Mouse (Mus musculus) C2C12 (cell line): Measurements from ENCODE around the gene Nufip1.

Experiments used
- CEBPB ChIP-seq: IDR thresholded peaks from one replicate; pipeline ENCODE4 v1.6.1; 2011; ENCODE audit warnings: low read depth, mild to moderate bottlenecking, control low read depth, moderate library complexity
- CTCF ChIP-seq: IDR thresholded peaks from one replicate; pipeline ENCODE4 v1.5.1; 2011; ENCODE audit not compliant: control insufficient read depth, insufficient read depth, insufficient read length
- FOSL1 ChIP-seq: IDR thresholded peaks from one replicate; pipeline ENCODE4 v1.8.0; 2011; ENCODE audit warnings: mild to moderate bottlenecking, low read length; ENCODE audit not compliant: poor library complexity, insufficient read depth, severe bottlenecking
- MYOD1 ChIP-seq: IDR thresholded peaks from one replicate; pipeline ENCODE4 v1.6.1; 2011; ENCODE audit warnings: low read depth; ENCODE audit not compliant: control insufficient read depth, insufficient read length
- MYOG ChIP-seq: IDR thresholded peaks from one replicate; pipeline ENCODE4 v1.6.1; 2011; ENCODE audit not compliant: control insufficient read depth, insufficient read length; ENCODE audit errors: extremely low read depth
- USF1 ChIP-seq: IDR thresholded peaks from one replicate; pipeline ENCODE4 v1.6.1; 2011; ENCODE audit warnings: low read depth, mild to moderate bottlenecking, control low read depth, moderate library complexity

DNA sequence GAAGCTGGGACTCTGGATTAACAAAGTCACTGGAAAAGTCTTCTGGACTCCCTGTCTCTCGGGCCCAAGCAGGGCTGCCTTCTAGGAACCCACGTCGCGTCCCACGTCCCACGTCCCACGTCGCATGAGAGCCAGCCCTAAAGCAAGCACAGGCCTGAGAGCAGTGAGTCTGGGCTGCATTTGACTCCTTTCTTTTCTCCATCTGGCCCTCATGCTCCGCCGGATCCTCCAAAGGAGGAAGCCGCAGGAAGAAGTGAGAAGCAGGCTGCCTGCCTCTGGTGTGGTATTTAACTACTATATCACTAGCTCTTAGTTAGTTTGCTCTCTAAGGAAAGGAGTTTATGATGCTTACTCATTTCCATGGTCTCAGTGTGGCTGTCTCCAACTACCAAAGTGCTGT lies 39.8 kb downstream of the Nufip1 start:
- TF ChIP-seq USF1 (no peak), CTCF (no peak), MYOG (no peak), FOSL1 (no peak), CEBPB (no peak), MYOD1 (no peak)
